Mouse (Mus musculus): ENCODE results near the gene Olfr653. TPM values are rescaled to one million over a fixed set of nuclear protein-coding genes. Genes with fewer than 3 reads are reported as not detected.

The Olfr653 gene
- polyA plus RNA-seq (2015; fragmentation: Nextera tagmentation; extraction: Ambion mirVana) = not detected in 2 replicates

DNA sequence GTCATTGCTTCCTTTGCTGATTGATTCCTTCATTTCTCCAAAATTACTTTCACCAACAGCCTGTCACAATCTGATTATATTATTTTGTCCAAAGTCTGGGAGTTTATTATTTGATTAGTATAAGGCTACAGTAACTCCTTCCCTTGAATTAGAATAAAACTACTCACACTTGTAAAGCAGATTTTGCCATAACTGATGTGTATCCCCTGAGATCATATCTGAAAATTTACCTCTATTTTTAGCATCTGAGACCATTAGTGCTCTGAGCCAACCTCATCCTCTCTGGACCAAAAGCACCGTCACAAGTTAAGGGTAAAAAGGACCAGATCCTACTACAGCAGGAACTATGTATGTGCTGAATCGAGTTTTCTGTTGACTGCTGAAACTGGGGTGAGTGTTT is at the start of gene Olfr653:
Gene Olfr653, plus strand, starts transcription at position 301 of the 400 bp plus-strand sequence.
- Histone ChIP-seq H3K4me2 (no peak within 1 kb of the TSS), H3K4me3 (replicated peaks) (no peak within 1 kb of the TSS), H3K9me3 (replicated peaks) (no peaks in the 10 kb centered on the region), H3K4me1 (no peaks in the 10 kb centered on the region), H3K27ac (replicated peaks) (no peak within 1 kb of the TSS), H3K27me3 (replicated peaks) (no peaks in the 10 kb centered on the region), H3K9ac (replicated peaks) (no peak within 1 kb of the TSS), H3K36me3 (no peaks in the 10 kb centered on the region)
- no peak for ATAC-seq (ENCODE audit: low FRiP score)
- WGBS = 83% methylated on average over 2 of the region's 2 CpGs

DNA sequence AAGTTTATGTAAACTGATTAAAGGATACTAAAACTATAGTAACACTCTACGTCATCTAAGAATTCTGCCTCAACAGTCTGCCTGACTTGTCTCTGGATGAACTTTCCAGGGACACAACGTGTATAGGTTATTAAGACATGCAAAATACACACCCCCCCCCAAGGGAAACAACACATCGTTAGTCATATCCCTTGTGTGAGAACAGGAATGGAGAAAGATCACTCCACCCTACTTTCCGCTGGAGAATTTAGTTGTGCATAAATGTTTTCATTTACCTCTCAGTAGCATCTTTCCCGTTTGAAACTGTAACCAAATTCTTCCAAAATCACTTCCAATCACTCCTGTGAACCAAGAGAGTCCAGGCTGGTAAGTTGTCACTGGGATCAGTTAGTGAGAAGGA is 27.3 kb upstream of the Olfr653 start, which contains the start of gene Olfr651:
Gene Olfr651, plus strand, starts transcription at position 301 of the 400 bp plus-strand sequence.
- Histone ChIP-seq H3K36me3 (no peaks in the 10 kb centered on the region), H3K9ac (replicated peaks) (no peak within 1 kb of the TSS), H3K4me2 (no peak within 1 kb of the TSS), H3K4me1 (no peaks in the 10 kb centered on the region), H3K4me3 (replicated peaks) (no peak within 1 kb of the TSS), H3K9me3 (replicated peaks) (no peaks in the 10 kb centered on the region), H3K27ac (replicated peaks) (no peak within 1 kb of the TSS), H3K27me3 (replicated peaks) (no peaks in the 10 kb centered on the region)
- ATAC-seq (ENCODE audit: low FRiP score) = no peak
- WGBS = 79% methylated on average over 5 of the region's 5 CpGs

GRCm38 (mm10) chr7:104552700-104553099 is 24.4 kb upstream of the Olfr653 start:
- 80% methylated on average over 1 of the region's 1 CpGs for WGBS
- Histone ChIP-seq H3K27ac (replicated peaks) (no peak overlapping the region), H3K4me1 (no peaks in the 10 kb centered on the region), H3K36me3 (no peaks in the 10 kb centered on the region), H3K9ac (replicated peaks) (no peak overlapping the region), H3K4me3 (replicated peaks) (no peak overlapping the region), H3K27me3 (replicated peaks) (no peaks in the 10 kb centered on the region), H3K9me3 (replicated peaks) (no peaks in the 10 kb centered on the region), H3K4me2 (no peak overlapping the region)
- no peak for ATAC-seq (ENCODE audit: low FRiP score)

DNA sequence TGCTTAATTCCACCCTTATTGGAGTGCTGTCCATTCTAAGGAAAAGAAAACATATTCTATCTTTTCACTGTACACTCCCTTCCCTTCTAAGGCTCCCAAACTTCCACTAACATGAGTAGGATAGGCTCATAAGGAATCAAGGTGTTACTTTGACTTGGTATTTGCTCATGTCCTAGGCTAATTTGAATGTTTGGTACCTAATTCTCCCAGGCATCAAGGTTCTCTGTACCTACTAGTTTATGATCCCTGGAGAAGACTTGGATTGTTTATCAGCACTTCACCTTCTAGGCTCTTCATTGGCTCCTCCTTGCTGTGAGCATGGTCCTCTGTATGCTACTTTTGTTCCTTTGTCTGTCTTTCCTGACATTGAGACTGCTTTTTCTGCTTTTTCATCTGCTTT is 16.5 kb upstream of the Olfr653 start, which contains the start of gene Olfr652:
Gene Olfr652, plus strand, starts transcription at position 301 of the 400 bp plus-strand sequence.
- no peak within 1 kb of the TSS for H3K9ac ChIP-seq (replicated peaks)
- H3K27ac ChIP-seq (replicated peaks) = no peak within 1 kb of the TSS
- no peaks in the 10 kb centered on the region for H3K36me3 ChIP-seq
- no peaks in the 10 kb centered on the region for H3K4me1 ChIP-seq
- H3K4me3 ChIP-seq (replicated peaks) = no peak within 1 kb of the TSS
- no peak within 1 kb of the TSS for H3K4me2 ChIP-seq
- no peaks in the 10 kb centered on the region for H3K9me3 ChIP-seq (replicated peaks)
- H3K27me3 ChIP-seq (replicated peaks) = no peaks in the 10 kb centered on the region
- ATAC-seq (ENCODE audit: low FRiP score) = no peak

DNA sequence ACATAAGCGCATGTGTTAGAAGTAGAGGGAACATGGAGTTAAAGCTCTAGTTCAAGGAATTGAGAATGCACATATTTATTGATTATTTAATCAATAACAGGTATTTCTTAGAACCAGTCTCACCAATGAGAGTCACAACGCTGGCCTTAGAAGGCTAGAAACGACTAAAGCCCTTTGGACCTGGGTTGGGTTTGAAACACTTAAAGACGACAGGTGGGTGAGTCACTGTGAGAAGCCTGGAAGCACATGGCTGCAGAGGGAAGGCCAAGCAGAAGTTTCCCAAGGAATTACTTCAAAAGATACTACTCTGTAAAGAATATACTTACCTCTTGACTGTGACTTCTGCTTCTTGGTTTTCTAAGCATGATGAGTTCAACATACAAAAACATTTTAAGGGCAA is 3.7 kb downstream of the Olfr653 start:
- Histone ChIP-seq H3K4me2 (no peak overlapping the region), H3K9ac (replicated peaks) (no peak overlapping the region), H3K27me3 (replicated peaks) (no peaks in the 10 kb centered on the region), H3K4me1 (no peaks in the 10 kb centered on the region), H3K4me3 (replicated peaks) (no peak overlapping the region), H3K36me3 (no peaks in the 10 kb centered on the region), H3K27ac (replicated peaks) (no peak overlapping the region), H3K9me3 (replicated peaks) (no peaks in the 10 kb centered on the region)
- ATAC-seq (ENCODE audit: low FRiP score) = no peak
- 93% methylated on average over 4 of the region's 4 CpGs for WGBS

GRCm38 (mm10) chr7:104581429-104581828 is 4.3 kb downstream of the Olfr653 start:
- Histone ChIP-seq H3K4me1 (no peaks in the 10 kb centered on the region), H3K4me2 (no peak overlapping the region), H3K36me3 (no peaks in the 10 kb centered on the region), H3K9me3 (replicated peaks) (no peaks in the 10 kb centered on the region), H3K27me3 (replicated peaks) (no peaks in the 10 kb centered on the region), H3K4me3 (replicated peaks) (no peak overlapping the region), H3K9ac (replicated peaks) (no peak overlapping the region), H3K27ac (replicated peaks) (no peak overlapping the region)
- WGBS = 89% methylated on average over 4 of the region's 4 CpGs
- no peak for ATAC-seq (ENCODE audit: low FRiP score)

DNA sequence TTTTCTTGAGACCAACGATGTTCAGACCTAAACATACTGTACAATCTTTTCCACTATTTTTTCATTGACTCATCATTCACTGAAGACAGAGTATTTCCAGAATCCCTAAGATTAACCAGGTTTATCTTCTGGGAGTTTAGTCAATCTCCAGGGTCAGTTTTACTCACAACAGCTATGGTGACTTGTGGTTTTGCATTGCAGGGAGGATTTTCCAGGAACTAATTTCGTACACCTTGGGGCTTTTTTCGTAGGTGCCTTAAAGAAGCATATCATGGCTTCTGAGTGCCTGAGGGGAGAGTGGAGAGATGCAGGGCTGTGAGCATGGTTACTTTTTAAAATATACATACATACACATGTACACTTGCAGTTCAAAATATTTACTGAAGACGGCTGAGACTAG is 9.6 kb downstream of the Olfr653 start, which contains the start of gene Olfr654:
Gene Olfr654, plus strand, starts transcription at position 301 of the 400 bp plus-strand sequence.
- H3K9me3 ChIP-seq (replicated peaks) = no peaks in the 10 kb centered on the region
- 92% methylated on average over 4 of the region's 4 CpGs for WGBS
- H3K4me1 ChIP-seq = no peaks in the 10 kb centered on the region
- H3K27ac ChIP-seq (replicated peaks) = no peak within 1 kb of the TSS
- H3K27me3 ChIP-seq (replicated peaks) = no peaks in the 10 kb centered on the region
- H3K4me2 ChIP-seq = no peak within 1 kb of the TSS
- no peaks in the 10 kb centered on the region for H3K36me3 ChIP-seq
- no peak within 1 kb of the TSS for H3K9ac ChIP-seq (replicated peaks)
- H3K4me3 ChIP-seq (replicated peaks) = no peak within 1 kb of the TSS
- no peak for ATAC-seq (ENCODE audit: low FRiP score)

DNA sequence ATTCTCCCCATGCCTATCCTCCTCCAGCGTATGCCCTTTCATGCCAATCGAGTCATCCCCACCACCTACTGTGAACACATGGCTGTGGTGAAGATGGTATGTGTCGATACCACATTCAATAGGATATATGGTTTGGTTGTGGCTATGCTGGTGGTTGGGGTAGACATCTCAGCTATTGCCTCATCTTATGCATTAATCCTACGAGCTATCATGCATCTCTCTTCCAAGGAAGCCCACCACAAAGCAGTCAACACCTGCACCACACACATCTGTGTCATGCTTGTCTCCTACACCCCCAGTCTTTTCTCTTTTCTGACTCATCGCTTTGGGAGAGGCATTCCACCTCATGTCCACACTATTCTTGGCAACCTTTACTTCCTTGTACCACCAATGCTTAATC is 11.2 kb downstream of the Olfr653 start:
- no peaks in the 10 kb centered on the region for H3K27me3 ChIP-seq (replicated peaks)
- no peak overlapping the region for H3K9ac ChIP-seq (replicated peaks)
- no peaks in the 10 kb centered on the region for H3K4me1 ChIP-seq
- no peaks in the 10 kb centered on the region for H3K36me3 ChIP-seq
- 85% methylated on average over 5 of the region's 5 CpGs for WGBS
- no peak overlapping the region for H3K4me2 ChIP-seq
- no peak overlapping the region for H3K27ac ChIP-seq (replicated peaks)
- ATAC-seq (ENCODE audit: low FRiP score) = no peak
- H3K9me3 ChIP-seq (replicated peaks) = no peaks in the 10 kb centered on the region
- no peak overlapping the region for H3K4me3 ChIP-seq (replicated peaks)

- no peak within 1 kb of the TSS for H3K27ac ChIP-seq (replicated peaks)
- no peaks in the 10 kb centered on the region for H3K27me3 ChIP-seq (replicated peaks)
- no peak for ATAC-seq (ENCODE audit: low FRiP score)
- H3K9me3 ChIP-seq (replicated peaks) = no peaks in the 10 kb centered on the region
- H3K4me2 ChIP-seq = no peak within 1 kb of the TSS
- no peak within 1 kb of the TSS for H3K4me3 ChIP-seq (replicated peaks)
- WGBS = 88% methylated on average over 2 of the region's 2 CpGs
- H3K9ac ChIP-seq (replicated peaks) = no peak within 1 kb of the TSS
- no peaks in the 10 kb centered on the region for H3K4me1 ChIP-seq
- no peaks in the 10 kb centered on the region for H3K36me3 ChIP-seq
Measured at GRCm38 (mm10) chr7:104601679-104602078, 24.6 kb downstream of the Olfr653 start, which contains the start of gene Olfr655. TSS of gene Olfr655 (minus strand) at chr7:104601779.

DNA sequence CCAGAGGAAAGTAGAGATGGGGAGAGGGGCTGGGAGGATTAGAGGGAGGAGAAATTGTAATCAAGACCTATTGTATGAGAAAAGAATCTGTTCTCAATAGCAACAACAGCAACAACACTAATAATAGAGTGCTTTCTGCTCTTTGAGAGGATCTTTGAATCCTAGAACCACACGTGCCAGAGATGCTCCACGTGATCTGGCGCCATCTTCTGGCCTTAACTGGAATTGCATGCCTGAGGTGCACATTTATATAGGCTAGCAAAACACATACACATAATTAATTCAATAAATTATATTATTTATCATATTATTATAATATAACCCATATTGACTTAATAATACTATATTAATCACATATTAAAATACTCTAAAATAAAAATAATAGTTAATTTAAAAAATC is 26.1 kb downstream of the Olfr653 start:
- ATAC-seq (ENCODE audit: low FRiP score) = no peak
- WGBS = 7% methylated on average over 3 of the region's 3 CpGs

GRCm38 (mm10) chr7:104604727-104605126 is 27.6 kb downstream of the Olfr653 start:
- H3K9me3 ChIP-seq (replicated peaks) = no peaks in the 10 kb centered on the region
- no peaks in the 10 kb centered on the region for H3K36me3 ChIP-seq
- no peak overlapping the region for H3K27ac ChIP-seq (replicated peaks)
- H3K4me3 ChIP-seq (replicated peaks) = no peak overlapping the region
- H3K9ac ChIP-seq (replicated peaks) = no peak overlapping the region
- no peak for ATAC-seq (ENCODE audit: low FRiP score)
- H3K27me3 ChIP-seq (replicated peaks) = no peaks in the 10 kb centered on the region
- no peaks in the 10 kb centered on the region for H3K4me1 ChIP-seq
- H3K4me2 ChIP-seq = no peak overlapping the region

More for the DNA sequence above, 26.1 kb downstream of the Olfr653 start:
- Histone ChIP-seq H3K9ac (replicated peaks) (no peak overlapping the region), H3K27me3 (replicated peaks) (no peaks in the 10 kb centered on the region), H3K9me3 (replicated peaks) (no peaks in the 10 kb centered on the region), H3K4me1 (no peaks in the 10 kb centered on the region), H3K4me3 (replicated peaks) (no peak overlapping the region), H3K36me3 (no peaks in the 10 kb centered on the region), H3K27ac (replicated peaks) (no peak overlapping the region), H3K4me2 (no peak overlapping the region)

DNA sequence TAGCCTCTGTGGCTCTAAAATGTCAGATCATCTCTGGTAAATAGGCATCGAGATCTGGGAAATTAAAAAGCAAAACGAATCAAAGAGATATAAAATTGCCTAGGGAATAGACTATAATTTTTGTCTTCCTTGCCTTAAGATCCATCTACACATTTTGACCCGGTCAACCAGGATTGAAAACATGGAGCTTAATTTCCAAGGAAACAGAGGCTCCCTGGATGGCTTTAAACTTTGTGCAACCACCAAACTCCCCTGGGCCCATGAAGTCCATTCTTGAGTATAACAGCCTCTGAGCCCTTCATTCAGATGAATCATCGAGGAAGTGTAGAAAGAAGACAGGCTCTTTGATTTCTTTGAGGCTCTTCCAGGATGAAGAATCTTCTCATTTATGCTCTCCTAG is 36.5 kb downstream of the Olfr653 start, which contains the start of gene Olfr656:
Gene Olfr656, plus strand, starts transcription at position 301 of the 400 bp plus-strand sequence.
- Histone ChIP-seq H3K9ac (replicated peaks) (no peak within 1 kb of the TSS), H3K4me1 (no peaks in the 10 kb centered on the region), H3K27me3 (replicated peaks) (no peaks in the 10 kb centered on the region), H3K4me3 (replicated peaks) (no peak within 1 kb of the TSS), H3K4me2 (no peak within 1 kb of the TSS), H3K27ac (replicated peaks) (no peak within 1 kb of the TSS), H3K9me3 (replicated peaks) (no peaks in the 10 kb centered on the region), H3K36me3 (no peaks in the 10 kb centered on the region)
- no peak for ATAC-seq (ENCODE audit: low FRiP score)
- WGBS = 81% methylated on average over 4 of the region's 4 CpGs

- Histone ChIP-seq H3K9me3 (replicated peaks) (no peaks in the 10 kb centered on the region), H3K4me1 (no peaks in the 10 kb centered on the region), H3K27me3 (replicated peaks) (no peaks in the 10 kb centered on the region), H3K4me3 (replicated peaks) (no peak within 1 kb of the TSS), H3K4me2 (no peak within 1 kb of the TSS), H3K36me3 (no peaks in the 10 kb centered on the region), H3K27ac (replicated peaks) (no peak within 1 kb of the TSS), H3K9ac (replicated peaks) (no peak within 1 kb of the TSS)
- ATAC-seq (ENCODE audit: low FRiP score) = no peak
Measured at GRCm38 (mm10) chr7:104624494-104624893, 47.4 kb downstream of the Olfr653 start, which contains the start of gene Olfr657. TSS of gene Olfr657 (plus strand) at chr7:104624794.

All from neural tube, embryonic 15.5 days (tissue).